Comparison of ENCODE assay signal across 9 mouse cellular contexts in the genomic region with DNA sequence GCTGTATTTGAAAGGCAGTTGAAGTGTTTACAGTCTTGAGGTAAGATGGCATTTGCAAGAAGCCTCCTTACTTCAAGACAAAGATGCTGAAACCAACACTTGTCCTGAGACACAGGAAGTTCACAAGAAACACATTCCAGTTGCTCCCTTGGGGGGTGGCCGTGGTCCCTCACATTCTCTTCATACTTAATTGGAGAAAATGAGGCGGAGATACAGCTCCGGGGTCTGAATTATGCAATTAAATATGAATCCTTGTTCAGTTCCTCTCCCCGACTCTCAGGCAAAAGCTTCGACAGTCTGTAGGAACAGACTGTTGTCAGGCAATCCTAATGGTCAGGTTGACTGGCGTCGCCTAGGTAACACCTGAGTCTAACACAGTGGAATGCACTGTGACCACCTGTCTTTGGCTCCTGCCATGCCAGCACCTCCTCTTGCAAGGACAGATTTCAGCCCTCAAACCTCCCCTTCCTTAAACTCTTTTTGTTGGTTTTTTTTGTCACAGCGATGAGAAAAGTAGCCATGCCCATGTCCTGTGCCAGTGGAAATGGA.
A peak's percentile ranks its signal among the peaks of the same experiment; 100 is the strongest.
DNase-seq lines count a peak whose midpoint lies in the region; ATAC-seq and TF ChIP-seq lines count a peak whose summit lies in the region.
"Had no signal": no experiment of that assay in that cellular context is flagged by ENCODE, and none has a peak within 500 bp of the region (broad histone marks: within the 10 kb centered on the region; RNA-seq: fewer than 3 reads in every experiment).

No protein-coding gene starts in this region.

- peak; percentile 11 for DNase-seq in embryo, embryonic 10 days (ENCODE audit: low spot score)
- no peak for DNase-seq in embryo, embryonic 11 days
- no peak for DNase-seq in layer of hippocampus, adult 2 months (ENCODE audit: low spot score in 2 of 2)
- DNase-seq in layer of hippocampus, adult 18-20 months (ENCODE audit: low spot score in 2 of 2) = no peak
- DNase-seq in embryonic facial prominence, embryonic 14.5 days (ENCODE audit: low spot score) = peak; percentile 34
- no peak for DNase-seq in limb, embryonic 14.5 days (ENCODE audit: low spot score)
- DNase-seq in B cell, adult 2 months = no peak
- DNase-seq in cerebellum, adult 18-20 months = no peak
- DNase-seq: heart, postnatal 14 days had no signal

- H3K27ac ChIP-seq in layer of hippocampus, adult 2 months = peak overlapping the region; percentile 85
- H3K27ac ChIP-seq in embryonic facial prominence, embryonic 14.5 days (replicated peaks; ENCODE audit: low read depth, low read length) = peak overlapping the region; percentile 81
- H3K27ac ChIP-seq in limb, embryonic 14.5 days (replicated peaks; ENCODE audit: low read depth, low read length) = peak overlapping the region; percentile 70

- no peak overlapping the region for H3K9ac ChIP-seq in embryonic facial prominence, embryonic 14.5 days (ENCODE audit: low read depth, low read length)
- H3K9ac ChIP-seq in limb, embryonic 14.5 days (ENCODE audit: low read depth, low read length, severe bottlenecking) = no peak overlapping the region

- H3K4me1 ChIP-seq in embryonic facial prominence, embryonic 14.5 days (ENCODE audit: control insufficient read depth, insufficient read depth, low read length) = peaks cover 46% of the 10 kb centered on the region
- peaks cover 53% of the 10 kb centered on the region for H3K4me1 ChIP-seq in limb, embryonic 14.5 days (ENCODE audit: control insufficient read depth, insufficient read depth, low read length)

- no peak for TF ChIP-seq CTCF in layer of hippocampus, adult 2 months (conservative IDR thresholded peaks at IDR 0.05)

- no peaks in the 10 kb centered on the region for H3K36me3 ChIP-seq in embryonic facial prominence, embryonic 14.5 days (ENCODE audit: control insufficient read depth, insufficient read depth, low read length)
- no peaks in the 10 kb centered on the region for H3K36me3 ChIP-seq in limb, embryonic 14.5 days (ENCODE audit: control insufficient read depth, insufficient read depth, low read length)

- H3K4me3 ChIP-seq in layer of hippocampus, adult 2 months = no peak overlapping the region
- H3K4me3 ChIP-seq in embryonic facial prominence, embryonic 14.5 days (ENCODE audit: low read depth, low read length) = no peak overlapping the region
- no peak overlapping the region for H3K4me3 ChIP-seq in limb, embryonic 14.5 days (replicated peaks; ENCODE audit: low read length)

- ATAC-seq in embryonic facial prominence, embryonic 14.5 days (ENCODE audit: low read depth) = no peak
- ATAC-seq in limb, embryonic 14.5 days (ENCODE audit: low FRiP score, low read depth) = no peak

- WGBS in embryonic facial prominence, embryonic 14.5 days = 57% methylated on average over 8 of the region's 8 CpGs
- 65% methylated on average over 8 of the region's 8 CpGs for WGBS in limb, embryonic 14.5 days

- H3K9me3 ChIP-seq in embryonic facial prominence, embryonic 14.5 days (ENCODE audit: control insufficient read depth, low read length) = no peaks in the 10 kb centered on the region
- H3K9me3 ChIP-seq in limb, embryonic 14.5 days (ENCODE audit: control insufficient read depth, low read length) = no peaks in the 10 kb centered on the region

- TF ChIP-seq POLR2A in limb, embryonic 14.5 days (IDR thresholded peaks at IDR 0.05; ENCODE audit: borderline replicate concordance, extremely low read depth, insufficient read depth, insufficient read length) = no peak

- no peaks in the 10 kb centered on the region for H3K27me3 ChIP-seq in embryonic facial prominence, embryonic 14.5 days (replicated peaks; ENCODE audit: control insufficient read depth, insufficient read depth, low read length)
- no peaks in the 10 kb centered on the region for H3K27me3 ChIP-seq in limb, embryonic 14.5 days (ENCODE audit: control insufficient read depth, insufficient read depth, low read length)

- H3K4me2 ChIP-seq in embryonic facial prominence, embryonic 14.5 days (ENCODE audit: low read depth, low read length) = no peak overlapping the region
- H3K4me2 ChIP-seq in limb, embryonic 14.5 days (replicated peaks; ENCODE audit: low read depth, low read length, severe bottlenecking) = no peak overlapping the region

Comparison
In these comparisons a context has a peak if more than half of its experiments do, and no peak if none do; other contexts are left out.
1. DNase-seq: peak in embryo, embryonic 10 days (single experiment) and embryonic facial prominence, embryonic 14.5 days (single experiment); none in embryo, embryonic 11 days (single experiment), layer of hippocampus, adult 2 months (0 of 2), layer of hippocampus, adult 18-20 months (0 of 2), limb, embryonic 14.5 days (single experiment), B cell, adult 2 months (0 of 2) and cerebellum, adult 18-20 months (0 of 2).
2. Peak in every context shown above with its lines, with median percentiles within 50 percentile points of each other: H3K27ac ChIP-seq.